ENCODE assay signal across 9 mouse cellular contexts in genomic region chr12:5494657-5495512, GRCm38 (mm10).
DNase-seq lines count a peak whose midpoint lies in the region; ATAC-seq and TF ChIP-seq lines count a peak whose summit lies in the region.
"Had no signal": no experiment of that assay in that cellular context is flagged by ENCODE, and none has a peak within 500 bp of the region (broad histone marks: within the 10 kb centered on the region; RNA-seq: fewer than 3 reads in every experiment).

No protein-coding gene starts in this region.

- H3K9ac ChIP-seq in kidney, embryonic 15.5 days: no peak overlapping the region
- no peak overlapping the region for H3K9ac ChIP-seq in embryonic facial prominence, embryonic 13.5 days

- H3K4me1 ChIP-seq in kidney, embryonic 15.5 days: 0 out of 2 replicates have a peak, but pooled peaks cover 4% of the 10 kb centered on the region
- peaks cover 19% of the 10 kb centered on the region for H3K4me1 ChIP-seq in embryonic facial prominence, embryonic 13.5 days

- H3K4me2 ChIP-seq in kidney, embryonic 15.5 days: no peak overlapping the region
- no peak overlapping the region for H3K4me2 ChIP-seq in embryonic facial prominence, embryonic 13.5 days

- no peak for DNase-seq in kidney, postnatal 25 days
- DNase-seq in brain, adult 2 months (ENCODE audit: low read depth, low spot score): peak; percentile 2
- peak; percentile 13 for DNase-seq in lung, postnatal 10 days
- DNase-seq in layer of hippocampus, adult 2 months (ENCODE audit: low spot score in 2 of 2): no peak
- DNase-seq: adrenal gland, adult 2 months; cerebellum, postnatal 36 days had no signal

- peak; percentile 40; the same call in 1 of the 2 replicates for ATAC-seq in kidney, embryonic 15.5 days (replicated peaks; ENCODE audit: low FRiP score)
- ATAC-seq in embryonic facial prominence, embryonic 13.5 days (ENCODE audit: insufficient number of reproducible peaks, insufficient read depth, low FRiP score, low TSS enrichment, low read depth): peak; percentile 56; the same call in 1 of the 2 replicates
- no peak for ATAC-seq in monocyte, adult 5-6 weeks (replicated peaks; ENCODE audit: insufficient number of reproducible peaks, low FRiP score, low TSS enrichment, poor library complexity, severe bottlenecking)

- no peaks in the 10 kb centered on the region for H3K36me3 ChIP-seq in kidney, embryonic 15.5 days
- H3K36me3 ChIP-seq in embryonic facial prominence, embryonic 13.5 days: no peaks in the 10 kb centered on the region

- no peak for TF ChIP-seq CTCF in layer of hippocampus, adult 2 months (conservative IDR thresholded peaks at IDR 0.05)

- no peak overlapping the region for H3K4me3 ChIP-seq in kidney, embryonic 15.5 days (replicated peaks)
- H3K4me3 ChIP-seq in embryonic facial prominence, embryonic 13.5 days: no peak overlapping the region
- H3K4me3 ChIP-seq in layer of hippocampus, adult 2 months: no peak overlapping the region

- no peak overlapping the region for H3K27ac ChIP-seq in kidney, embryonic 15.5 days
- H3K27ac ChIP-seq in embryonic facial prominence, embryonic 13.5 days: peak overlapping the region; percentile 72
- H3K27ac ChIP-seq in layer of hippocampus, adult 2 months: no peak overlapping the region

- H3K9me3 ChIP-seq in kidney, embryonic 15.5 days (replicated peaks): no peaks in the 10 kb centered on the region
- no peaks in the 10 kb centered on the region for H3K9me3 ChIP-seq in embryonic facial prominence, embryonic 13.5 days

- WGBS in kidney, embryonic 15.5 days: 46% methylated on average over 7 of the region's 7 CpGs
- WGBS in embryonic facial prominence, embryonic 13.5 days: 39% methylated on average over 7 of the region's 7 CpGs

- no peaks in the 10 kb centered on the region for H3K27me3 ChIP-seq in kidney, embryonic 15.5 days
- H3K27me3 ChIP-seq in embryonic facial prominence, embryonic 13.5 days: no peaks in the 10 kb centered on the region

Comparison
In these comparisons a context has a peak if more than half of its experiments do, and no peak if none do; other contexts are left out.
1. DNase-seq: peak in brain, adult 2 months (single experiment) and lung, postnatal 10 days (single experiment); none in kidney, postnatal 25 days (0 of 2) and layer of hippocampus, adult 2 months (0 of 2).